Mouse (Mus musculus) embryonic facial prominence, embryonic 11.5 days (tissue): Measurements from ENCODE around the gene Olfr635. TPM values are rescaled to one million over a fixed set of nuclear protein-coding genes. Genes with fewer than 3 reads are reported as not detected.

Source experiments
- polyA plus RNA-seq: library from polyadenylated mRNA; unstranded; fragments of >200 nt; fragmentation: Nextera tagmentation; extraction: Ambion mirVana; gene quantifications from 2 replicates; pipeline ENCODE4 v1.2.1, GENCODE M21; 2014

The Olfr635 gene
- polyA plus RNA-seq, 1 experiment from 2014 or later, result not detected

Other genes with a start within 250 kb of the Olfr635 start
- not detected in 2 replicates for gene Olfr628, start 240.8 kb upstream of the Olfr635 start, polyA plus RNA-seq
- not detected in 2 replicates for gene Olfr629, start 226.2 kb upstream of the Olfr635 start, polyA plus RNA-seq
- gene Olfr630, start 213.8 kb upstream of the Olfr635 start, polyA plus RNA-seq, result not detected in 2 replicates
- not detected in 2 replicates for gene Olfr69, start 199.6 kb upstream of the Olfr635 start, polyA plus RNA-seq
- gene Olfr68, start 191.5 kb upstream of the Olfr635 start, polyA plus RNA-seq, result not detected in 2 replicates
- not detected in 2 replicates for gene Olfr67, start 179.3 kb upstream of the Olfr635 start, polyA plus RNA-seq
- 629 and 683 TPM in 2 replicates for gene Hbb-bt, start 157.2 kb upstream of the Olfr635 start, polyA plus RNA-seq
- gene Hbb-bs, start 143.1 kb upstream of the Olfr635 start, polyA plus RNA-seq, result 224 and 252 TPM in 2 replicates
- not detected in 2 replicates for gene Hbb-bh2, start 130.6 kb upstream of the Olfr635 start, polyA plus RNA-seq
- 2,335 TPM in 2 replicates for gene Hbb-bh1, start 128.0 kb upstream of the Olfr635 start, polyA plus RNA-seq
- 9,508 and 10,275 TPM in 2 replicates for gene Hbb-y, start 117.9 kb upstream of the Olfr635 start, polyA plus RNA-seq
- not detected in 2 replicates for gene Olfr66, start 84.9 kb upstream of the Olfr635 start, polyA plus RNA-seq
- gene Olfr64, start 76.7 kb upstream of the Olfr635 start, polyA plus RNA-seq, result not detected in 2 replicates
- not detected in 2 replicates for gene Olfr65, start 67.7 kb upstream of the Olfr635 start, polyA plus RNA-seq
- not detected in 2 replicates for gene Olfr631, start 42.3 kb upstream of the Olfr635 start, polyA plus RNA-seq
- gene Olfr632, start 36.8 kb upstream of the Olfr635 start, polyA plus RNA-seq, result not detected in 2 replicates
- gene Olfr633, start 26.7 kb upstream of the Olfr635 start, polyA plus RNA-seq, result not detected in 2 replicates
- gene Olfr638, start 27.6 kb downstream of the Olfr635 start, polyA plus RNA-seq, result not detected in 2 replicates
- not detected in 2 replicates for gene Olfr639, start 46.2 kb downstream of the Olfr635 start, polyA plus RNA-seq
- not detected in 2 replicates for gene Olfr640, start 54.4 kb downstream of the Olfr635 start, polyA plus RNA-seq
- not detected in 2 replicates for gene Olfr641, start 64.3 kb downstream of the Olfr635 start, polyA plus RNA-seq
- not detected in 2 replicates for gene Olfr642, start 81.5 kb downstream of the Olfr635 start, polyA plus RNA-seq
- gene 4930516K23Rik, start 90.3 kb downstream of the Olfr635 start, polyA plus RNA-seq, result not detected in 2 replicates
- not detected in 2 replicates for gene Olfr644, start 100.7 kb downstream of the Olfr635 start, polyA plus RNA-seq
- not detected in 2 replicates for gene Olfr645, start 114.3 kb downstream of the Olfr635 start, polyA plus RNA-seq
- gene Olfr646, start 133.7 kb downstream of the Olfr635 start, polyA plus RNA-seq, result not detected in 2 replicates
- gene Ubqln5, start 158.7 kb downstream of the Olfr635 start, polyA plus RNA-seq, result not detected in 2 replicates
- not detected in 2 replicates for gene Olfr643, start 166.3 kb downstream of the Olfr635 start, polyA plus RNA-seq
- gene Ubqln3, start 172.1 kb downstream of the Olfr635 start, polyA plus RNA-seq, result not detected in 2 replicates
- not detected in 2 replicates for gene Ubqlnl, start 179.4 kb downstream of the Olfr635 start, polyA plus RNA-seq
- gene Olfm5, start 193.7 kb downstream of the Olfr635 start, polyA plus RNA-seq, result not detected in 2 replicates
- gene Olfr648, start 212.2 kb downstream of the Olfr635 start, polyA plus RNA-seq, result 0.15 and 0.27 TPM in 2 replicates
- not detected in 2 replicates for gene Olfr649, start 224.8 kb downstream of the Olfr635 start, polyA plus RNA-seq
- 2.9 and 3.5 TPM in 2 replicates for gene Trim6, start 247.6 kb downstream of the Olfr635 start, polyA plus RNA-seq